Mouse (Mus musculus): Measurements from ENCODE around the gene Oas2. TPM values are rescaled to one million over a fixed set of nuclear protein-coding genes. Genes with fewer than 3 reads are reported as not detected.

Oas2 gene
- total and polyA plus RNA-seq, 2 experiments from 2014 or later: 0.15 TPM; not detected in 1

GRCm38 (mm10) chr5:120696057-120696743 lies 53.5 kb downstream of the Oas2 start:
- TF ChIP-seq CTCF (IDR thresholded peaks at IDR 0.05; ENCODE audit: low read depth) (no peak), EP300 (IDR thresholded peaks at IDR 0.05; ENCODE audit: low read depth) (no peak)
- WGBS: 66% methylated on average over 16 of the region's 16 CpGs
- Histone ChIP-seq H3K4me2 (ENCODE audit: low read depth, low read length) (no peak overlapping the region), H3K27me3 (ENCODE audit: control insufficient read depth, insufficient read depth, low read length) (peaks cover 87% of the 10 kb centered on the region), H3K4me3 (ENCODE audit: low read depth, low read length) (no peak overlapping the region), H3K4me1 (ENCODE audit: control insufficient read depth, insufficient read depth) (no peaks in the 10 kb centered on the region), H3K27ac (ENCODE audit: low read depth) (no peak overlapping the region), H3K9ac (replicated peaks; ENCODE audit: low read depth, low read length) (no peak overlapping the region), H3K9me3 (replicated peaks; ENCODE audit: control insufficient read depth, low read length) (no peaks in the 10 kb centered on the region), H3K36me3 (replicated peaks; ENCODE audit: control insufficient read depth, insufficient read depth, low read length) (no peaks in the 10 kb centered on the region)
- no peak for ATAC-seq (ENCODE audit: insufficient read depth, low read depth)
- no peak for DNase-seq (ENCODE audit: low spot score)

- Histone ChIP-seq H3K4me3 (ENCODE audit: low read depth, low read length) (peak overlapping the region; percentile 22; the same call in 1 of the 2 replicates), H3K4me2 (ENCODE audit: low read depth, low read length) (peak overlapping the region; percentile 40; the same call in 1 of the 2 replicates), H3K4me1 (ENCODE audit: control insufficient read depth, insufficient read depth) (no peaks in the 10 kb centered on the region), H3K9ac (replicated peaks; ENCODE audit: low read depth, low read length) (no peak overlapping the region), H3K27ac (ENCODE audit: low read depth) (no peak overlapping the region), H3K27me3 (ENCODE audit: control insufficient read depth, insufficient read depth, low read length) (peaks cover 78% of the 10 kb centered on the region), H3K9me3 (replicated peaks; ENCODE audit: control insufficient read depth, low read length) (no peaks in the 10 kb centered on the region), H3K36me3 (replicated peaks; ENCODE audit: control insufficient read depth, insufficient read depth, low read length) (no peaks in the 10 kb centered on the region)
- no peak for ATAC-seq (ENCODE audit: insufficient read depth, low read depth)
- no peak for DNase-seq (ENCODE audit: low spot score)
- TF ChIP-seq CTCF (IDR thresholded peaks at IDR 0.05; ENCODE audit: low read depth): no peak
- TF ChIP-seq EP300 (IDR thresholded peaks at IDR 0.05; ENCODE audit: low read depth): no peak
- 2% methylated on average over 41 of the region's 41 CpGs for WGBS
Observed at GRCm38 (mm10) chr5:120694695-120695074, 55.0 kb downstream of the Oas2 start.

DNA sequence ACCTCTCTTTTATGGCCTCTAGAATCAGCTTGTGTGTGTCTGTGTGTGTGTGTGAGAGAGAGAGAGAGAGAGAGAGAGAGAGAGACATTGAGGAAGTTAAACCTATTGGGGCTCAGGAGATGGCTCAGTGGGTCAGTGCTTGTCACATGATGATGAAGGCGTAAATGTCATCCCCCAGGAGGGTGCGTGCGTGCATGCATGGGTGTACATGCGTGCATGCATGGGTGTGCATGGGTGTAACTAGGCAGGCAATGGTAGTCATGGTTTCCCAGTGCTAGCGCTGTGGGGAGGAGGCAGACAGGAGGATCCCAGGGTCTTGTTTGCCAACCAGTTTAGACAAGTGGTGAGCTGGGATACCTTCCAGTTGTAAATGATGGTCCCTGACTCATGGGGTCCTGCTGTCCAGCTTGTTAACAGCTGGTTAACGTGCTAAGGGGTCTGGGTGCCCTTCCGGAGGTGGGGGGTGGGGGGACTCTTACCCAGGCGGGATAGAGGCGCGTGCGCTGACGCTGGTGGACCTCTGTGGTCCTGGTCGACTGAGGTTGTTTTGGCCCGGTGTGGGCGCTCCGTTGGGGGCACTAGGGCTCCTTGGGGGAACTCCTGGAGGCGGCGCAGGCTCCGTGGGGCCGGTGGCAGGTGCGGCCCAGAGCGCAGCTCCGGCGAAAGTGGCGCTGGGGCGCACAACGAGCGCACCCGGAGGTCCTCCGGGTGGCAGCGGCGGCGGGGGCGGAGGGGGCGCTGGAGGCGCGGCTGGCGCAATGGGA lies 55.5 kb downstream of the Oas2 start:
- whole genome bisulfite sequencing: 17% methylated on average over 34 of the region's 38 CpGs

GRCm38 (mm10) chr5:120692034-120692433 lies 57.6 kb downstream of the Oas2 start:
- no peak for TF ChIP-seq EP300 (IDR thresholded peaks at IDR 0.05; ENCODE audit: low read depth)
- no peak for TF ChIP-seq CTCF (IDR thresholded peaks at IDR 0.05; ENCODE audit: low read depth)
- Histone ChIP-seq H3K4me3 (ENCODE audit: low read depth, low read length) (no peak overlapping the region), H3K4me2 (ENCODE audit: low read depth, low read length) (no peak overlapping the region), H3K9me3 (replicated peaks; ENCODE audit: control insufficient read depth, low read length) (no peaks in the 10 kb centered on the region), H3K27me3 (ENCODE audit: control insufficient read depth, insufficient read depth, low read length) (peaks cover 64% of the 10 kb centered on the region), H3K27ac (ENCODE audit: low read depth) (no peak overlapping the region), H3K4me1 (ENCODE audit: control insufficient read depth, insufficient read depth) (no peaks in the 10 kb centered on the region), H3K36me3 (replicated peaks; ENCODE audit: control insufficient read depth, insufficient read depth, low read length) (no peaks in the 10 kb centered on the region), H3K9ac (replicated peaks; ENCODE audit: low read depth, low read length) (no peak overlapping the region)
- ATAC-seq (ENCODE audit: insufficient read depth, low read depth): no peak
- 60% methylated on average over 19 of the region's 19 CpGs for WGBS
- DNase-seq (ENCODE audit: low spot score): no peak

More for the DNA sequence above, 55.5 kb downstream of the Oas2 start:
- H3K9ac ChIP-seq (replicated peaks; ENCODE audit: low read depth, low read length): no peak overlapping the region
- no peak for DNase-seq (ENCODE audit: low spot score)
- TF ChIP-seq CTCF (IDR thresholded peaks at IDR 0.05; ENCODE audit: low read depth) (no peak), EP300 (IDR thresholded peaks at IDR 0.05; ENCODE audit: low read depth) (no peak)
- H3K27ac ChIP-seq (ENCODE audit: low read depth): no peak overlapping the region
- H3K27me3 ChIP-seq (ENCODE audit: control insufficient read depth, insufficient read depth, low read length): peaks cover 76% of the 10 kb centered on the region
- no peak for ATAC-seq (ENCODE audit: insufficient read depth, low read depth)
- peak overlapping the region; percentile 40; the same call in 1 of the 2 replicates for H3K4me2 ChIP-seq (ENCODE audit: low read depth, low read length)
- no peaks in the 10 kb centered on the region for H3K36me3 ChIP-seq (replicated peaks; ENCODE audit: control insufficient read depth, insufficient read depth, low read length)
- H3K4me1 ChIP-seq (ENCODE audit: control insufficient read depth, insufficient read depth): no peaks in the 10 kb centered on the region
- peak overlapping the region; percentile 22; the same call in 1 of the 2 replicates for H3K4me3 ChIP-seq (ENCODE audit: low read depth, low read length)
- H3K9me3 ChIP-seq (replicated peaks; ENCODE audit: control insufficient read depth, low read length): no peaks in the 10 kb centered on the region

- H3K27me3 ChIP-seq (ENCODE audit: control insufficient read depth, insufficient read depth, low read length): peaks cover 57% of the 10 kb centered on the region
- no peak overlapping the region for H3K9ac ChIP-seq (replicated peaks; ENCODE audit: low read depth, low read length)
- no peak for DNase-seq (ENCODE audit: low spot score)
- H3K4me2 ChIP-seq (ENCODE audit: low read depth, low read length): no peak overlapping the region
- H3K27ac ChIP-seq (ENCODE audit: low read depth): no peak overlapping the region
- no peaks in the 10 kb centered on the region for H3K9me3 ChIP-seq (replicated peaks; ENCODE audit: control insufficient read depth, low read length)
- no peaks in the 10 kb centered on the region for H3K36me3 ChIP-seq (replicated peaks; ENCODE audit: control insufficient read depth, insufficient read depth, low read length)
- no peak overlapping the region for H3K4me3 ChIP-seq (ENCODE audit: low read depth, low read length)
- ATAC-seq (ENCODE audit: insufficient read depth, low read depth): no peak
- TF ChIP-seq CTCF (IDR thresholded peaks at IDR 0.05; ENCODE audit: low read depth) (no peak), EP300 (IDR thresholded peaks at IDR 0.05; ENCODE audit: low read depth) (no peak)
- H3K4me1 ChIP-seq (ENCODE audit: control insufficient read depth, insufficient read depth): no peaks in the 10 kb centered on the region
- 43% methylated on average over 4 of the region's 4 CpGs for WGBS
Observed at GRCm38 (mm10) chr5:120690417-120690816, 59.2 kb downstream of the Oas2 start.
